Mouse (Mus musculus) lung, adult 2 months (tissue): ENCODE results near the gene Atat1. TPM values are rescaled to one million over a fixed set of nuclear protein-coding genes. Genes with fewer than 3 reads are reported as not detected.

Source experiments
- DNase-seq: peaks from one replicate; pipeline ENCODE4 v3.0.0; 2022
- H3K4me1 ChIP-seq: fragments of 200-500 bp; 2 replicates; pipeline ENCODE4 v1.6.1; 2011; ENCODE audit warnings: low read length; ENCODE audit not compliant: control insufficient read depth, insufficient read depth
- H3K4me3 ChIP-seq: fragments of 200-500 bp; replicated peaks from 2 replicates; pipeline ENCODE3; 2011; ENCODE audit warnings: low read depth, mild to moderate bottlenecking, control low read depth, low read length; ENCODE audit errors: extremely low read depth
- CTCF ChIP-seq: fragments of 200-500 bp; IDR thresholded peaks from 2 replicates; pipeline ENCODE4 v1.5.1; 2011; ENCODE audit warnings: mild to moderate bottlenecking, low read length, control low read depth; ENCODE audit not compliant: insufficient read depth
- POLR2A ChIP-seq: fragments of 200-500 bp; IDR thresholded peaks from 2 replicates; pipeline ENCODE4 v1.6.1; 2011; ENCODE audit warnings: low read depth, mild to moderate bottlenecking, control low read depth, low read length, borderline replicate concordance; ENCODE audit errors: extremely low read depth
- WGBS: fragments of 180-500 bp; shearing (Covaris S2); methylation state at CpG from one replicate; pipeline ENCODE4 v1.1.7; 2018; 5-methylcytosine and 5-hydroxymethylcytosine counted together
- polyA plus RNA-seq: library from polyadenylated mRNA; depleted of rRNA; stranded (reverse); fragments of >200 nt; gene quantifications from 2 replicates; pipeline ENCODE4 v1.2.3, GENCODE M21; 2012

The Atat1 gene
- polyA plus RNA-seq, 1 experiment, result 49.4 TPM

DNA sequence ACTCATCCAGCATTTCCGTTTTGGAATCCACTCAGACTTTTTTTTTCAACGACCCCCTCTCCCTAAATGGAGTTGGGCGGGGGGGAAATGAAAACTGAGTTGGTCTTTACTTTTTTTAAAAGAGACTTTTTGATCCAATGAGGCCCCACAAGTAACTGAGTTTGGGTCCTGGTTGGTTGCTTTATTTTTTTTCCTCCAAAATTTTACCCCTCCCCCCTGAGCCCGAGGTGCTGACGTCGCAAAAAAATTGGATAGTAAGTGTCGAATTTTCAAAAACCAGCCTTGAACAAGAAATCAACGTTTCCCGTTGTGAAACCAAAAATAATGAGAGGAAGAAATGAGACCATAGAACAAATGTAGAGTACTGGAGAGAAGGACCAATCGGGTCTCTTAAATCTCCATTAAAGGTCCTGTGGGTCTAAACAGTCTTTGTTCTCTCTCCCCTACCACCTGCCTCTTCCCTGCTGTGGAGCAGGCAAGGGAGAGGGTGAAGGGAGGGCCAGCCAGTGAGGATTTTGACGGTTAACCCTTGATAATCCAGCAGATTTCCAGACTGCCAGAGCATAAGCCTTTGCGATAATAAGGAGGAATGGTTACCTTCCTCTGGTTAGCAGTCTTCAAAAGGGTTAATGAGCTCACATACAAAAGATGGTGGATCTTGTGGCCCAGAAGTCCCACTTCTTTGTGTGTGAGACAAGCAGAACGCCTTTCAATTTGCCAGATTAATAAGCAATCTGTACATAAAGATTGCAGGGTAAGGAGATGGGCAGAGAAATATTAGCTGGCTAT, 7.8 kb upstream of the Atat1 start:
- Histone ChIP-seq H3K4me3 (peak overlapping the region; percentile 99), H3K4me1 (peaks cover 27% of the 10 kb centered on the region)
- no peak for TF ChIP-seq CTCF
- TF ChIP-seq POLR2A, result peak; percentile 84; the same call in 1 of the 2 replicates
- WGBS, result under 1% methylated on average over 13 of the region's 13 CpGs
- DNase-seq, result peak; percentile 51

DNA sequence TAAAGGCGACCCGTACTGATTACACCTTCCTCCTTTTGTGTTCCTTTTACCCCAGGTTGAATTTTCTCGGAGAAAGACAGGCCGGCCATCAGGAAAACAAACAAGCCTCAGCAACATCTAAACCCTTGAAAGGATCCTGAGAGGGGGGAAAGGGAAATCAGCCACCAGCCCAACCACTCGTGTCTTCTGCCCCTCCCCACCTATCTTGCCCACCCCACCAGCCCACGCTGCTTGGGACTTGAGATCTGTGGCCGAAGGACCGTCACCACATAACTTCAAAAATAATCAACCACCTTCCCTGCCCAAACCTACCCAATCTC, 7.2 kb upstream of the Atat1 start:
- no peak for DNase-seq
- Histone ChIP-seq H3K4me1 (peaks cover 23% of the 10 kb centered on the region), H3K4me3 (peak overlapping the region; percentile 99)
- TF ChIP-seq POLR2A, result peak; percentile 69; the same call in 1 of the 2 replicates
- no peak for TF ChIP-seq CTCF
- under 1% methylated on average over 8 of the region's 8 CpGs for WGBS

DNA sequence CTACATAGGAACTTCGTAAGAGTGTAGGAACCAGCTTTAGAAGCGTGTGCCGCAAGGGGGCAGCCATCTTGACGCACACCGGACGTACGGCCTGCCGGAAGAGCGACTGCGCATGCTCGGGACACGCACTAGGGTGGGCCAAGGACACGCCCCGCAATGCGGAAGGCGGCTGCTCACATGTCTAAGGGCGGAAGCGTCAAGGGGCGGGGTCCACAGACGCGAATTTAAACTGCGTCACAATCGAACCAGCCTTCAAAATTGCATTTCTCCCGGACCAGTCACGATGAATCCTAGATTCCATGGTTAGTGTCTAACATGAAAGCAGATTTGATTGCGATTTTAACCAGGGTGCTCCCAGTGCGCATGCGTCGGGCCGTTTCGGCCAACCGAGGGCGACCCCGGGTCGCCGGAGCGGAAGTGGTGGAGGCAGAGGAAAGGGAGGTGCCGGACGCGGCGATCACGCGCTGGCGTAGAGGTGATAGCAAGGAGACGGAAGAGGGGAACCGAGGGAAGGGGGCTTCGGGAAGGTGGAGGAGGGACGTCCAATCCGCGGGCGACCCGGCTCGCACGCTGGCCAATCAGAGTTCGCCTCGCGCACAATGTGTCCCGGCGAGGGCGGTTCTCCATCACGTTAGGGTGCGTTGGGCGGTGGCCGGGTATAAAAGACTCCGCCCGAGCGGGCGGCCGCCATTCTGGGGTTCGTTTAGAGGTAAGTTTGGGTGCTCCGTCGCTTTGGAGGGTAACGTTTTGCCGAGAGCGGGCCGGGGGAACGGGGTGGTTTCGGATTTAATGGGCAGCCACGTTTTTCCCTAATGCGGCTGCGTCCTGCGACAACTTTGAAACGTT, 6.6 kb upstream of the Atat1 start, which contains the start of the genes Mrps18b and Ppp1r10:
Gene Mrps18b, minus strand, starts transcription at position 93 of the 846 bp plus-strand sequence.
Gene Ppp1r10, plus strand, starts transcription at position 138 of the 846 bp plus-strand sequence.
- TF ChIP-seq CTCF, result 0 out of 2 replicates have a peak, but pooled peaks have one; percentile 29
- TF ChIP-seq POLR2A, result peak; percentile 100

DNA sequence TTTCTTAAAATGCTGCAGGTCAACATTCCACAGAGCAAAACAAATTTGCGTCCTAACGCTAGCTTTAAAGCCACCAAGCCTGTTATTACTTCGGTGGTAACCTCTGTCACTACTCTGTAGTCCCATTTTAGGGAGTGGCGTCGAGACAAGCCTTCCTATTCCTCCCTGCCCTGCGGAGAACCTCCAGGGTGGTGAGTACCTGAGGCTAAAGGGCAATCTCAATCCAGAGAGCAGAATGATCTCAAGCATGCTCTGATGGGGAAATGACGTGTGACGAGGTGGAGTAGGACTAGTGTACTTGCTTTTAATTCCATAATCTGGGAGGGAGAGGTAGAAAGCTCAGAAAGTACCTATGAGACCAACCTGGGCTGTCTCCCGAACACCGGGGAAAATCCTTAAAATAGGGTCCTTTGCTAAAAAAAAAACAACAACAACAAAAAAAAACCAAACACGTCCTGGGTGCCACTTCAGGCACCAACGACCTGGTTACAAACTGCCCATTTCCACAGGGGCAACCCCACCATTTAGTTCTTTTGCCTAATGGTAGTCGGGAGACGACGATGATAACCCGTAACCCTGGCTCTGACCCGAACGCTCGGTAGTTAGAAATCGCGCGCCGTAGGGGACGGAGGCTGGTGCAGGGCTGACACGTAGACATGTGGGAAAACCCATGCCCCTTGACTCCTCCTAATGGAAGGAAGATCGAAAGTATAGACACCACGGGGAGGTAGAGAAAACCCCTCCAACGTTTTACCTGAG, 5.8 kb upstream of the Atat1 start:
- DNase-seq, result no peak
- Histone ChIP-seq H3K4me3 (peak overlapping the region; percentile 78), H3K4me1 (peaks cover 16% of the 10 kb centered on the region)
- TF ChIP-seq POLR2A, result no peak
- no peak for TF ChIP-seq CTCF
- under 1% methylated on average over 28 of the region's 28 CpGs for WGBS

More for the DNA sequence above, 6.6 kb upstream of the Atat1 start, which contains the start of the genes Mrps18b and Ppp1r10:
- H3K4me3 ChIP-seq, result peak within 1 kb of the TSS; percentile 99
- under 1% methylated on average over 83 of the region's 83 CpGs for WGBS
- H3K4me1 ChIP-seq, result peaks cover 23% of the 10 kb centered on the region
- peak; percentile 98 for DNase-seq

GRCm38 (mm10) chr17:35914975-35915374, 5.1 kb upstream of the Atat1 start:
- TF ChIP-seq POLR2A (no peak), CTCF (no peak)
- no peak for DNase-seq
- Histone ChIP-seq H3K4me3 (no peak overlapping the region), H3K4me1 (peaks cover 13% of the 10 kb centered on the region)
- WGBS, result 76% methylated on average over 6 of the region's 6 CpGs

DNA sequence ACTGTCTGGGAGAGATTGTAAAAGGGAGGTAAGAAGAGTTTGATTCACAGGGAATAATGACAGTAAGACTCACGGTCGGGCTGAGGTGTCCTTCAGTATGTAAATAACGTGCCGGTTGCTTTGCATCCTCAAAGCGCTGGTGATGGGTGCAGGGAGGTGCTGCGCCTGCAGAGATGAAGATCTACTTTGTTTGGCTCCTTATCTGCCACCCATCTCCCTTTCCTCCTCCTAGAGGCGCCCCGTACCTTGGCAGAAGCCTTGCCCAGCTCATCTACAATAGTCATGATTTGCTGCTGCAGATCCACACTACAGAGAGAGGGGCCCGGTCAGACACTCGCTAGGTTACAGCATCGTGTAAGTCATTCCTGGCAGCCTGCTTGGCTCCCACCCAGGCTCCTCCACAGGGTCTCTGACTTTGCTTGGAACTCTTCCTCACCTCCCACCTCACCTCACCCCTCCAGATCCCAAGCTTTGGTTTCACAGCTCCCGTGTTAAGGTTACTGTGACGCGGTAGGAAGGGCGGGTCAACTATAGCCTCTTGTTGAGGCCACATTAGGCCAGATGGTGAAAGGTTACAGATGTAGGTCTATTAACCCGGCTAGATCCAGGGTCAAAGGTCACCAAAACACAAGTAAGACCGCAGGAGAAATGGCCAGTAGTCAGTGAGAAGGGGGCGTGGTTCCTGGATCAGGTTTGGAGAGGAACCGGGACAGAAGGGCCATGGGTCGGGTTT, 523 bp downstream of the Atat1 start:
- Histone ChIP-seq H3K4me1 (peaks cover 8% of the 10 kb centered on the region), H3K4me3 (peak overlapping the region; percentile 92)
- no peak for DNase-seq
- WGBS, result 15% methylated on average over 20 of the region's 20 CpGs
- TF ChIP-seq CTCF, result no peak
- no peak for TF ChIP-seq POLR2A

DNA sequence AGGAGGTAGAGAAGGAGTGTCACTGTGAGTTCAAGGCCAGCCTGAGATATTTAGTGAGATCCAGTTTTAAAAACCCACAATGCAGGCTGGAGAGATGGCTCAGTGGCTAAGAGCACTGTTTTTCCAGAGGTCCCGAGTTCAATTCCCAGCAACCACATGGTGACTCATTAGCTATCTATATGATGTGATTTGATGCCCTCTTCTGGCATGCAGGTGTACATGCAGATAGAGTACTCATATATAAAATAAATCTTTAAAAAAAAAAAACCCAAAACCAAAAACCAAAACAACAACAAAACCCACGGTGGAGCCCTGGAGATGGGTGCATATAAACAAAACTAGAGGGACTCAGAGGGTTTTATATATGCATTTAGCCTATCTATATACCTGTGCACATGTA, 2.3 kb downstream of the Atat1 start:
- TF ChIP-seq CTCF, result no peak
- TF ChIP-seq POLR2A, result no peak
- no peak for DNase-seq
- no peak overlapping the region for H3K4me3 ChIP-seq
- peaks cover 13% of the 10 kb centered on the region for H3K4me1 ChIP-seq
- 49% methylated on average over 2 of the region's 2 CpGs for WGBS

GRCm38 (mm10) chr17:35905587-35905986, 4.3 kb downstream of the Atat1 start:
- Histone ChIP-seq H3K4me3 (no peak overlapping the region), H3K4me1 (peaks cover 13% of the 10 kb centered on the region)
- TF ChIP-seq POLR2A (no peak), CTCF (no peak)
- no peak for DNase-seq
- 93% methylated on average over 1 of the region's 1 CpGs for WGBS
